Mouse (Mus musculus) midbrain, embryonic 12.5 days (tissue): ENCODE results near the gene Cacna2d3. TPM values are rescaled to one million over a fixed set of nuclear protein-coding genes. Genes with fewer than 3 reads are reported as not detected.

Source experiments
- ATAC-seq: fragments of 200-750 bp; cut with Nextera tagmentation; 2 replicates; pipeline ENCODE4 v1.8.0; 2017; ENCODE audit warnings: low read depth, moderate TSS enrichment, moderate library complexity; ENCODE audit not compliant: low FRiP score
- H3K27ac ChIP-seq: fragments of 300-500 bp; sonication (generic); replicated peaks from 2 replicates; pipeline ENCODE4 v1.5.1; 2016; ENCODE audit warnings: mild to moderate bottlenecking
- H3K27me3 ChIP-seq: fragments of 300-500 bp; sonication (generic); 2 replicates; pipeline ENCODE4 v1.6.1; 2016; ENCODE audit warnings: mild to moderate bottlenecking
- H3K36me3 ChIP-seq: fragments of 300-500 bp; sonication (generic); 2 replicates; pipeline ENCODE4 v1.6.1; 2016
- H3K4me1 ChIP-seq: fragments of 300-500 bp; sonication (generic); 2 replicates; pipeline ENCODE4 v1.6.1; 2016
- H3K4me2 ChIP-seq: fragments of 300-500 bp; sonication (generic); replicated peaks from 2 replicates; pipeline ENCODE4 v1.6.1; 2016; ENCODE audit warnings: mild to moderate bottlenecking, moderate library complexity
- H3K4me3 ChIP-seq: fragments of 300-500 bp; sonication (generic); 2 replicates; pipeline ENCODE4 v1.5.1; 2016; ENCODE audit warnings: mild to moderate bottlenecking
- H3K9ac ChIP-seq: fragments of 300-500 bp; sonication (generic); replicated peaks from 2 replicates; pipeline ENCODE4 v1.6.1; 2016; ENCODE audit warnings: mild to moderate bottlenecking, moderate library complexity
- H3K9me3 ChIP-seq: fragments of 300-500 bp; sonication (generic); 2 replicates; pipeline ENCODE4 v1.6.1; 2016; ENCODE audit warnings: mild to moderate bottlenecking
- WGBS: fragments of 180-500 bp; shearing (Covaris S2); methylation state at CpG from one replicate; pipeline ENCODE4 v1.1.7; 2016; 5-methylcytosine and 5-hydroxymethylcytosine counted together
- polyA plus RNA-seq: library from polyadenylated mRNA; unstranded; fragments of >200 nt; fragmentation: Nextera tagmentation; extraction: Ambion mirVana; gene quantifications from 2 replicates; pipeline ENCODE4 v1.2.1, GENCODE M21; 2016

The Cacna2d3 gene
- 23.1 and 23.6 TPM in 2 replicates for polyA plus RNA-seq

- H3K27ac ChIP-seq: peak within 1 kb of the TSS; percentile 84
These were observed at the start of gene Cacna2d3 for GRCm38 (mm10) chr14:29721488-29722385. Gene Cacna2d3 (minus strand): TSS chr14:29721864.

GRCm38 (mm10) chr14:29769486-29769885 is 47.8 kb upstream of the Cacna2d3 start:
- H3K9me3 ChIP-seq: no peaks in the 10 kb centered on the region
- H3K27me3 ChIP-seq: no peaks in the 10 kb centered on the region
- WGBS: 90% methylated on average over 4 of the region's 4 CpGs
- no peak overlapping the region for H3K27ac ChIP-seq
- H3K36me3 ChIP-seq: no peaks in the 10 kb centered on the region
- ATAC-seq: no peak
- no peak overlapping the region for H3K4me2 ChIP-seq
- no peak overlapping the region for H3K4me3 ChIP-seq
- no peak overlapping the region for H3K9ac ChIP-seq
- H3K4me1 ChIP-seq: no peaks in the 10 kb centered on the region

More at GRCm38 (mm10) chr14:29721488-29722385, at the start of gene Cacna2d3:
- peak within 1 kb of the TSS; percentile 73 for H3K4me3 ChIP-seq
- H3K27me3 ChIP-seq: peaks cover 63% of the 10 kb centered on the region
- H3K4me2 ChIP-seq: peak within 1 kb of the TSS; percentile 97
- H3K9me3 ChIP-seq: no peaks in the 10 kb centered on the region
- ATAC-seq: peak; percentile 79
- H3K9ac ChIP-seq: peak within 1 kb of the TSS; percentile 70
- under 1% methylated on average over 51 of the region's 109 CpGs for WGBS
- no peaks in the 10 kb centered on the region for H3K36me3 ChIP-seq
- peaks cover 29% of the 10 kb centered on the region for H3K4me1 ChIP-seq

- no peak for ATAC-seq
- 81% methylated on average over 5 of the region's 5 CpGs for WGBS
- no peak overlapping the region for H3K9ac ChIP-seq
- H3K4me3 ChIP-seq: no peak overlapping the region
- no peaks in the 10 kb centered on the region for H3K9me3 ChIP-seq
- no peaks in the 10 kb centered on the region for H3K36me3 ChIP-seq
- H3K27me3 ChIP-seq: no peaks in the 10 kb centered on the region
- no peak overlapping the region for H3K27ac ChIP-seq
- H3K4me1 ChIP-seq: no peaks in the 10 kb centered on the region
- no peak overlapping the region for H3K4me2 ChIP-seq
These were observed 31.2 kb upstream of the Cacna2d3 start for GRCm38 (mm10) chr14:29752876-29753275.

- Histone ChIP-seq H3K9me3 (no peaks in the 10 kb centered on the region), H3K4me3 (no peak overlapping the region), H3K36me3 (no peaks in the 10 kb centered on the region), H3K9ac (no peak overlapping the region), H3K27me3 (no peaks in the 10 kb centered on the region), H3K4me2 (no peak overlapping the region), H3K4me1 (no peaks in the 10 kb centered on the region), H3K27ac (no peak overlapping the region)
- WGBS: 56% methylated on average over 2 of the region's 2 CpGs
- ATAC-seq: no peak
These were observed 17.1 kb upstream of the Cacna2d3 start for GRCm38 (mm10) chr14:29738751-29739150.

- Histone ChIP-seq H3K4me2 (no peak overlapping the region), H3K27me3 (0 out of 2 replicates have a peak, but pooled peaks cover 11% of the 10 kb centered on the region), H3K4me3 (no peak overlapping the region), H3K9me3 (no peaks in the 10 kb centered on the region), H3K9ac (no peak overlapping the region), H3K4me1 (no peaks in the 10 kb centered on the region), H3K36me3 (no peaks in the 10 kb centered on the region), H3K27ac (no peak overlapping the region)
- ATAC-seq: no peak
- 83% methylated on average over 4 of the region's 4 CpGs for WGBS
These were observed 8.6 kb upstream of the Cacna2d3 start for GRCm38 (mm10) chr14:29730256-29730655.

- H3K4me3 ChIP-seq: no peak overlapping the region
- no peak overlapping the region for H3K27ac ChIP-seq
- H3K9ac ChIP-seq: no peak overlapping the region
- WGBS: 79% methylated on average over 4 of the region's 4 CpGs
- H3K4me2 ChIP-seq: no peak overlapping the region
- H3K9me3 ChIP-seq: no peaks in the 10 kb centered on the region
- no peaks in the 10 kb centered on the region for H3K36me3 ChIP-seq
- no peak for ATAC-seq
- H3K27me3 ChIP-seq: peaks cover 18% of the 10 kb centered on the region
- H3K4me1 ChIP-seq: no peaks in the 10 kb centered on the region
These were observed 7.3 kb upstream of the Cacna2d3 start for GRCm38 (mm10) chr14:29729009-29729408.

GRCm38 (mm10) chr14:29727596-29727995 is 5.9 kb upstream of the Cacna2d3 start:
- H3K9me3 ChIP-seq: no peaks in the 10 kb centered on the region
- peaks cover 5% of the 10 kb centered on the region; the same call in 1 of the 2 replicates for H3K4me1 ChIP-seq
- ATAC-seq: no peak
- no peak overlapping the region for H3K4me2 ChIP-seq
- no peak overlapping the region for H3K27ac ChIP-seq
- no peaks in the 10 kb centered on the region for H3K36me3 ChIP-seq
- H3K27me3 ChIP-seq: peaks cover 31% of the 10 kb centered on the region
- 74% methylated on average over 9 of the region's 9 CpGs for WGBS
- no peak overlapping the region for H3K9ac ChIP-seq
- no peak overlapping the region for H3K4me3 ChIP-seq

- H3K9me3 ChIP-seq: no peaks in the 10 kb centered on the region
- peak overlapping the region; percentile 97 for H3K4me2 ChIP-seq
- H3K27me3 ChIP-seq: peaks cover 62% of the 10 kb centered on the region
- no peak overlapping the region for H3K27ac ChIP-seq
- peaks cover 29% of the 10 kb centered on the region for H3K4me1 ChIP-seq
- 0 out of 2 replicates have a peak, but pooled peaks have one; percentile 5 for ATAC-seq
- no peaks in the 10 kb centered on the region for H3K36me3 ChIP-seq
- H3K4me3 ChIP-seq: peak overlapping the region; percentile 73
- H3K9ac ChIP-seq: peak overlapping the region; percentile 70
- 8% methylated on average over 10 of the region's 10 CpGs for WGBS
These were observed 1.6 kb upstream of the Cacna2d3 start for GRCm38 (mm10) chr14:29723267-29723666.

GRCm38 (mm10) chr14:29722386-29723221 is 940 bp upstream of the Cacna2d3 start:
- H3K9me3 ChIP-seq: no peaks in the 10 kb centered on the region
- H3K27ac ChIP-seq: peak overlapping the region; percentile 84
- H3K4me1 ChIP-seq: peaks cover 29% of the 10 kb centered on the region
- peak overlapping the region; percentile 70 for H3K9ac ChIP-seq
- under 1% methylated on average over 72 of the region's 76 CpGs for WGBS
- H3K36me3 ChIP-seq: no peaks in the 10 kb centered on the region
- peak overlapping the region; percentile 97 for H3K4me2 ChIP-seq
- H3K4me3 ChIP-seq: peak overlapping the region; percentile 73
- peak; percentile 73 for ATAC-seq
- H3K27me3 ChIP-seq: peaks cover 66% of the 10 kb centered on the region

GRCm38 (mm10) chr14:29721131-29721487 is 555 bp downstream of the Cacna2d3 start:
- no peaks in the 10 kb centered on the region for H3K36me3 ChIP-seq
- H3K4me2 ChIP-seq: peak overlapping the region; percentile 97
- H3K9ac ChIP-seq: peak overlapping the region; percentile 70
- peaks cover 60% of the 10 kb centered on the region for H3K27me3 ChIP-seq
- no peaks in the 10 kb centered on the region for H3K9me3 ChIP-seq
- H3K27ac ChIP-seq: peak overlapping the region; percentile 84
- H3K4me3 ChIP-seq: peak overlapping the region; percentile 73
- ATAC-seq: no peak
- 0% methylated on average over 11 of the region's 11 CpGs for WGBS
- H3K4me1 ChIP-seq: peaks cover 29% of the 10 kb centered on the region

- Histone ChIP-seq H3K4me1 (peaks cover 29% of the 10 kb centered on the region), H3K9ac (no peak overlapping the region; the same call in 1 of the 2 replicates), H3K4me2 (peak overlapping the region; percentile 97), H3K9me3 (no peaks in the 10 kb centered on the region), H3K36me3 (no peaks in the 10 kb centered on the region), H3K4me3 (peak overlapping the region; percentile 73), H3K27me3 (peaks cover 60% of the 10 kb centered on the region), H3K27ac (peak overlapping the region; percentile 84)
- no peak for ATAC-seq
- WGBS: 2% methylated on average over 17 of the region's 17 CpGs
These were observed 1.2 kb downstream of the Cacna2d3 start for GRCm38 (mm10) chr14:29720334-29720911.
